Mouse (Mus musculus) limb, embryonic 14.5 days (tissue): ENCODE results near the gene Tmem108. TPM values are rescaled to one million over a fixed set of nuclear protein-coding genes. Genes with fewer than 3 reads are reported as not detected.

Source experiments
- ATAC-seq: fragments of 200-750 bp; cut with Nextera tagmentation; 2 replicates; pipeline ENCODE4 v1.8.0; 2017; ENCODE audit warnings: low read depth, moderate number of reproducible peaks, moderate TSS enrichment; ENCODE audit not compliant: low FRiP score
- DNase-seq: peaks from one replicate; pipeline ENCODE4 v3.0.0-alpha.2; 2015; ENCODE audit warnings: low spot score
- H3K27ac ChIP-seq: fragments of 300-500 bp; sonication (generic); replicated peaks from 2 replicates; pipeline ENCODE4 v1.5.1; 2014; ENCODE audit warnings: low read depth, mild to moderate bottlenecking, low read length, moderate library complexity, mixed read lengths
- H3K27me3 ChIP-seq: fragments of 300-500 bp; sonication (generic); 2 replicates; pipeline ENCODE4 v1.6.1; 2014; ENCODE audit warnings: low read length, mixed read lengths; ENCODE audit not compliant: control insufficient read depth, insufficient read depth
- H3K36me3 ChIP-seq: fragments of 300-500 bp; sonication (generic); 2 replicates; pipeline ENCODE4 v1.6.1; 2014; ENCODE audit warnings: mild to moderate bottlenecking, low read length, moderate library complexity, mixed read lengths; ENCODE audit not compliant: control insufficient read depth, insufficient read depth
- H3K4me1 ChIP-seq: fragments of 300-500 bp; sonication (generic); 2 replicates; pipeline ENCODE4 v1.6.1; 2014; ENCODE audit warnings: antibody characterized with exemption, low read length, mixed read lengths; ENCODE audit not compliant: control insufficient read depth, insufficient read depth
- H3K4me2 ChIP-seq: fragments of 300-500 bp; sonication (generic); replicated peaks from 2 replicates; pipeline ENCODE4 v1.6.1; 2014; ENCODE audit warnings: low read depth, mild to moderate bottlenecking, low read length, moderate library complexity; ENCODE audit not compliant: severe bottlenecking
- H3K4me3 ChIP-seq: fragments of 300-500 bp; sonication (generic); replicated peaks from 2 replicates; pipeline ENCODE4 v1.5.1; 2014; ENCODE audit warnings: low read length
- H3K9ac ChIP-seq: fragments of 300-500 bp; sonication (generic); 2 replicates; pipeline ENCODE4 v1.6.1; 2014; ENCODE audit warnings: mild to moderate bottlenecking, low read depth, low read length, moderate library complexity; ENCODE audit not compliant: severe bottlenecking
- H3K9me3 ChIP-seq: fragments of 300-500 bp; sonication (generic); 2 replicates; pipeline ENCODE4 v1.6.1; 2016; ENCODE audit warnings: low read length; ENCODE audit not compliant: control insufficient read depth
- POLR2A ChIP-seq: fragments of 200-500 bp; IDR thresholded peaks from 2 replicates; pipeline ENCODE4 v1.8.0; 2012; ENCODE audit warnings: inconsistent platforms, mild to moderate bottlenecking, moderate library complexity, borderline replicate concordance; ENCODE audit not compliant: insufficient read depth, insufficient read length; ENCODE audit errors: extremely low read depth
- WGBS: fragments of 180-500 bp; shearing (Covaris S2); extraction: QIAGEN DNeasy Blood & Tissue Kit; methylation state at CpG from one replicate; pipeline ENCODE4 v1.1.7; 2014; 5-methylcytosine and 5-hydroxymethylcytosine counted together
- polyA plus RNA-seq, 2 experiments: library from polyadenylated mRNA; depleted of rRNA in 1 of 2; stranded (reverse) in 1 of 2; unstranded in 1 of 2; fragments of >200 nt; fragmentation: Nextera tagmentation in 1 of 2; extraction: Ambion mirVana in 1 of 2; gene quantifications; 2 replicates each; pipeline versions ENCODE4 v1.2.1 to v1.2.3; 2012 to 2014

Tmem108 gene
- polyA plus RNA-seq, 2 experiments: 8.9 to 14.8 TPM

GRCm38 (mm10) chr9:103668830-103669229 is 92.8 kb downstream of the Tmem108 start:
- ATAC-seq (no peak), DNase-seq (no peak)
- Histone ChIP-seq H3K36me3 (no peaks in the 10 kb centered on the region), H3K27me3 (no peaks in the 10 kb centered on the region), H3K27ac (peak overlapping the region; percentile 26; the same call in 1 of the 2 replicates), H3K9me3 (no peaks in the 10 kb centered on the region), H3K4me1 (no peaks in the 10 kb centered on the region), H3K9ac (no peak overlapping the region), H3K4me2 (no peak overlapping the region), H3K4me3 (no peak overlapping the region)
- no peak for TF ChIP-seq POLR2A
- 78% methylated on average over 6 of the region's 6 CpGs for WGBS

GRCm38 (mm10) chr9:103665817-103666216 is 95.8 kb downstream of the Tmem108 start:
- Histone ChIP-seq H3K9ac (no peak overlapping the region), H3K4me1 (no peaks in the 10 kb centered on the region), H3K27me3 (no peaks in the 10 kb centered on the region), H3K27ac (no peak overlapping the region), H3K36me3 (no peaks in the 10 kb centered on the region), H3K9me3 (no peaks in the 10 kb centered on the region), H3K4me2 (no peak overlapping the region), H3K4me3 (no peak overlapping the region)
- 74% methylated on average over 6 of the region's 6 CpGs for WGBS
- no peak for ATAC-seq
- no peak for TF ChIP-seq POLR2A
- DNase-seq: peak; percentile 2

DNA sequence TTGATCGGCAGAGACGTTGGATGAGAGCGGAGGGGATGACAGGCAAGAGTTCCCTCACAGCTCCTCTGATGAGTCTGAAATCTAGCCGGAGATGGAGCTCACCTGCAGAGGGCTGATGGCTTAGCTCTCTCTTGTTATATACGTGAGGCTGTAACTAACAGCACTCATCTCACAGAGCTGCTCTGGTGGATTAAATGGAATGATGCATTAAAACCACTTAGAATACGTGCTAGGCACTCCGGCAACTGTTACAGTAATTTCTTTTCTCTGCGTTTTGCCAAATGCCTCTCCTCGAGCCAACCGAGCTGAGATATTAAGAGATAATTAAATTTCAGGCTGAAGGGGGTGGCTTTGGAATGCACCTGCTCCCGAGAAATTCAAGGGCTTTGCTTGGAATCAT is 97.5 kb downstream of the Tmem108 start:
- Histone ChIP-seq H3K36me3 (no peaks in the 10 kb centered on the region), H3K9ac (no peak overlapping the region), H3K27me3 (no peaks in the 10 kb centered on the region), H3K4me3 (no peak overlapping the region), H3K27ac (no peak overlapping the region), H3K4me2 (no peak overlapping the region), H3K4me1 (no peaks in the 10 kb centered on the region), H3K9me3 (no peaks in the 10 kb centered on the region)
- no peak for TF ChIP-seq POLR2A
- WGBS: 77% methylated on average over 11 of the region's 11 CpGs
- DNase-seq (no peak), ATAC-seq (no peak)

DNA sequence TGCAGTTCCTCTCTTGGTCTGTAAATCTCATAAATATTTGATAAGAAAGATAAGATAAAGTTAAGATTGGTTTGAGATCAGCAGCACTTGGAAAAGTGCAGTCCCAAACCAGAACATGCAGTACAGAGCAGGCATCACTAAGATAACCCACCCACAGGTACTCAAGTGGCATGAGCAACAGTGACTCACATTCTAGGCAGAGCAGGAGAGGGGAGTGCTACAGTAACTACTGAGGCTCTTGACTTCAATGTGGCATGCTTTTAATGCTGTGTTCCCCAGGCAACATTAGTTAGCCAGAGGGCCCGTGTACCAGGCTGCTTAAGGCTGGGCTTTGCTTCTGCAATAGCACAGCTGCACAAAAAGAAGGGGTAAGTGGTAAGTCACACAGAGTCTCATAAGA is 99.8 kb downstream of the Tmem108 start:
- no peak overlapping the region for H3K9ac ChIP-seq
- WGBS: 78% methylated on average over 1 of the region's 1 CpGs
- H3K4me1 ChIP-seq: peaks cover 10% of the 10 kb centered on the region
- ATAC-seq: no peak
- TF ChIP-seq POLR2A: no peak
- H3K36me3 ChIP-seq: no peaks in the 10 kb centered on the region
- no peaks in the 10 kb centered on the region for H3K27me3 ChIP-seq
- no peak overlapping the region for H3K4me3 ChIP-seq
- no peak overlapping the region for H3K27ac ChIP-seq
- no peak for DNase-seq
- H3K9me3 ChIP-seq: no peaks in the 10 kb centered on the region
- H3K4me2 ChIP-seq: no peak overlapping the region

DNA sequence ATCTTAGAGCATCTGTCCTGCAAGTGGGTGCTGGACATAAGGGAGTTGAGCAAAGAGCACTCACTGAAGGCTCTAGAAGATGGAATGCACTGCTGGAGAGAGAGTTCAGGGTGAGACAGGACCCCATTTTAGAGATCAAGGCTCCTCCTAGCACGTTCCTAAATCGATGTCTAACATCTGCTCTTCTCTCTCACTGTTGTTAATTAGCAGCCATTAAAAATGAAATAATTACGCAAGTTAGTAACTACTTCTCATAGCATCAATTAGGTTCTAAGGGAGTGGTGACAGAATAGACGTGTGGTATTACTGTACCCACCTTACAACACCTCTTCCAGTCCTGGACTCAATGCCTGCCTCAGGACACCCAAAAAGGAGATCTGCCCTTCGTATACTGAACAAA is 103.7 kb downstream of the Tmem108 start:
- Histone ChIP-seq H3K27ac (no peak overlapping the region), H3K4me1 (peaks cover 33% of the 10 kb centered on the region), H3K4me3 (no peak overlapping the region), H3K9me3 (no peaks in the 10 kb centered on the region), H3K36me3 (no peaks in the 10 kb centered on the region), H3K4me2 (no peak overlapping the region), H3K27me3 (no peaks in the 10 kb centered on the region), H3K9ac (no peak overlapping the region)
- no peak for ATAC-seq
- no peak for TF ChIP-seq POLR2A
- WGBS: 51% methylated on average over 5 of the region's 5 CpGs
- DNase-seq: no peak
